Mouse (Mus musculus) myocyte (in vitro differentiated cells): ENCODE measurements around the gene Inpp5e.

Source experiments
- MAX ChIP-seq: IDR thresholded peaks from one replicate; pipeline ENCODE4 v1.6.1; 2011; ENCODE audit warnings: low read depth, mild to moderate bottlenecking, control low read depth
- POLR2A ChIP-seq: IDR thresholded peaks from one replicate; pipeline ENCODE4 v1.6.1; 2011; ENCODE audit warnings: low read depth, mild to moderate bottlenecking, control low read depth, moderate library complexity; ENCODE audit not compliant: insufficient read length

- no peak for TF ChIP-seq MAX
- no peak for TF ChIP-seq POLR2A
These were observed 60.8 kb downstream of the Inpp5e start for GRCm38 (mm10) chr2:26348241-26348640.
